Mouse (Mus musculus): Measurements from ENCODE around the gene Pik3c2a.
A peak's percentile ranks its signal among the peaks of the same experiment; 100 is the strongest.
"Not testable (repeated sequence)": the region's sequence is repeated elsewhere in the genome, so short reads cannot be mapped to it uniquely, and the experiment has no call there.

Gene Pik3c2a

GRCm38 (mm10) chr7:116392329-116392728 is 50.9 kb downstream of the Pik3c2a start:
- no peak for DNase-seq (ENCODE audit: low spot score)

- not testable (repeated sequence) for DNase-seq (ENCODE audit: low spot score)
These were observed 55.9 kb downstream of the Pik3c2a start for GRCm38 (mm10) chr7:116387389-116387788.

- DNase-seq (ENCODE audit: low spot score) = not testable (repeated sequence)
These were observed 64.1 kb downstream of the Pik3c2a start for GRCm38 (mm10) chr7:116379181-116379580.

GRCm38 (mm10) chr7:116374284-116374683 is 69.0 kb downstream of the Pik3c2a start:
- no peak for DNase-seq (ENCODE audit: low spot score)

- peak; percentile 72 for DNase-seq (ENCODE audit: low spot score)
These were observed 107.0 kb downstream of the Pik3c2a start for GRCm38 (mm10) chr7:116336226-116336625.

GRCm38 (mm10) chr7:116335133-116335532 is 108.1 kb downstream of the Pik3c2a start:
- DNase-seq (ENCODE audit: low spot score) = no peak

- no peak for DNase-seq (ENCODE audit: low spot score)
These were observed 108.6 kb downstream of the Pik3c2a start for GRCm38 (mm10) chr7:116334669-116335038.

- peak; percentile 98 for DNase-seq (ENCODE audit: low spot score)
These were observed 109.3 kb downstream of the Pik3c2a start, which contains the start of gene Rps13 for GRCm38 (mm10) chr7:116333713-116334668. TSS of gene Rps13 (minus strand) at chr7:116334195.

- no peak for DNase-seq (ENCODE audit: low spot score)
These were observed 112.0 kb downstream of the Pik3c2a start for GRCm38 (mm10) chr7:116331246-116331645.

GRCm38 (mm10) chr7:116329858-116330257 is 113.4 kb downstream of the Pik3c2a start:
- no peak for DNase-seq (ENCODE audit: low spot score)

GRCm38 (mm10) chr7:116328777-116329176 is 114.5 kb downstream of the Pik3c2a start:
- DNase-seq (ENCODE audit: low spot score) = no peak

GRCm38 (mm10) chr7:116327901-116328300 is 115.3 kb downstream of the Pik3c2a start:
- DNase-seq (ENCODE audit: low spot score) = no peak

- peak; percentile 77 for DNase-seq (ENCODE audit: low spot score)
These were observed 119.8 kb downstream of the Pik3c2a start for GRCm38 (mm10) chr7:116323331-116323964.

GRCm38 (mm10) chr7:116309456-116309855 is 133.8 kb downstream of the Pik3c2a start:
- peak; percentile 37 for DNase-seq (ENCODE audit: low spot score)

- DNase-seq (ENCODE audit: low spot score) = peak; percentile 40
These were observed 134.6 kb downstream of the Pik3c2a start for GRCm38 (mm10) chr7:116308632-116308991.

- peak; percentile 57 for DNase-seq (ENCODE audit: low spot score)
These were observed 135.2 kb downstream of the Pik3c2a start, which contains the start of gene Plekha7 for GRCm38 (mm10) chr7:116307871-116308631. TSS of gene Plekha7 (minus strand) at chr7:116308376.

- peak; percentile 81 for DNase-seq (ENCODE audit: low spot score)
These were observed 136.0 kb downstream of the Pik3c2a start for GRCm38 (mm10) chr7:116307099-116307870.

GRCm38 (mm10) chr7:116306601-116307000 is 136.6 kb downstream of the Pik3c2a start:
- DNase-seq (ENCODE audit: low spot score) = no peak

GRCm38 (mm10) chr7:116301661-116302311 is 141.5 kb downstream of the Pik3c2a start:
- peak; percentile 27 for DNase-seq (ENCODE audit: low spot score)

GRCm38 (mm10) chr7:116301144-116301543 is 142.1 kb downstream of the Pik3c2a start:
- no peak for DNase-seq (ENCODE audit: low spot score)

GRCm38 (mm10) chr7:116298851-116299250 is 144.4 kb downstream of the Pik3c2a start:
- no peak for DNase-seq (ENCODE audit: low spot score)

All from urinary bladder, postnatal 14 days (tissue).